In genomic region chr17:45557998-45558862, GRCm38 (mm10) we compare ENCODE assay signal across 10 mouse cellular contexts. TPM values are rescaled to one million over a fixed set of nuclear protein-coding genes. Genes with fewer than 3 reads are reported as not detected.
A peak's percentile ranks its signal among the peaks of the same experiment; 100 is the strongest.
DNase-seq lines count a peak whose midpoint lies in the region; ATAC-seq and TF ChIP-seq lines count a peak whose summit lies in the region.
"Had no signal": no experiment of that assay in that cellular context is flagged by ENCODE, and none has a peak within 500 bp of the region (broad histone marks: within the 10 kb centered on the region; RNA-seq: fewer than 3 reads in every experiment).

No protein-coding gene starts in this region.

- no peak overlapping the region for H3K4me2 ChIP-seq in forebrain, embryonic 11.5 days (ENCODE audit: low read depth, low read length, severe bottlenecking)
- no peak overlapping the region for H3K4me2 ChIP-seq in forebrain, embryonic 13.5 days

- no peak overlapping the region for H3K4me3 ChIP-seq in forebrain, embryonic 11.5 days (ENCODE audit: low read depth, low read length)
- no peak overlapping the region for H3K4me3 ChIP-seq in forebrain, embryonic 13.5 days
- H3K4me3 ChIP-seq in megakaryocyte, embryonic 14.5 days (replicated peaks) = peak overlapping the region; percentile 96
- H3K4me3 ChIP-seq in thymus, adult 2 months (ENCODE audit: control insufficient read depth, insufficient read depth, low read length) = peak overlapping the region; percentile 97
- H3K4me3 ChIP-seq in layer of hippocampus, adult 2 months = no peak overlapping the region

- 67% methylated on average over 16 of the region's 16 CpGs for WGBS in forebrain, embryonic 11.5 days
- WGBS in forebrain, embryonic 13.5 days = 73% methylated on average over 16 of the region's 16 CpGs
- 5% methylated on average over 16 of the region's 16 CpGs for WGBS in thymus, adult 2 months

- ATAC-seq in forebrain, embryonic 11.5 days (replicated peaks; ENCODE audit: low FRiP score) = no peak
- ATAC-seq in forebrain, embryonic 13.5 days = no peak
- ATAC-seq in megakaryocyte, adult 5-6 weeks (ENCODE audit: poor library complexity, severe bottlenecking) = no peak
- peak; percentile 3 to 29; a peak in 2 of 4 replicates for ATAC-seq in hematopoietic stem cell, adult 5-6 weeks (replicated peaks in 1 of 2; ENCODE audit: insufficient read depth in 1 of 2, low FRiP score in 2 of 2, low TSS enrichment in 1 of 2, low read depth in 1 of 2, poor library complexity in 2 of 2, severe bottlenecking in 2 of 2)

- TF ChIP-seq POLR2A in thymus, adult 2 months (IDR thresholded peaks at IDR 0.05; ENCODE audit: control insufficient read depth, extremely low read depth, insufficient read depth, low read length, poor library complexity) = peak; percentile 39; the same call in 1 of the 2 replicates

- H3K9me3 ChIP-seq in forebrain, embryonic 11.5 days (ENCODE audit: control insufficient read depth, low read length) = no peaks in the 10 kb centered on the region
- no peaks in the 10 kb centered on the region for H3K9me3 ChIP-seq in forebrain, embryonic 13.5 days (replicated peaks)
- no peaks in the 10 kb centered on the region for H3K9me3 ChIP-seq in megakaryocyte, embryonic 14.5 days

- TF ChIP-seq CTCF in thymus, adult 2 months (IDR thresholded peaks at IDR 0.05; ENCODE audit: borderline replicate concordance, control insufficient read depth, extremely low read depth, insufficient read depth, low read length, poor library complexity) = no peak
- TF ChIP-seq CTCF in layer of hippocampus, adult 2 months (conservative IDR thresholded peaks at IDR 0.05) = no peak

- H3K4me1 ChIP-seq in forebrain, embryonic 11.5 days (replicated peaks; ENCODE audit: control insufficient read depth, insufficient read depth, low read length) = peaks cover 3% of the 10 kb centered on the region
- peaks cover 18% of the 10 kb centered on the region for H3K4me1 ChIP-seq in forebrain, embryonic 13.5 days
- H3K4me1 ChIP-seq in megakaryocyte, embryonic 14.5 days = peaks cover 68% of the 10 kb centered on the region
- H3K4me1 ChIP-seq in thymus, adult 2 months (replicated peaks; ENCODE audit: control insufficient read depth, insufficient read depth, low read length) = peaks cover 32% of the 10 kb centered on the region

- H3K9ac ChIP-seq in forebrain, embryonic 11.5 days (ENCODE audit: low read length) = no peak overlapping the region
- no peak overlapping the region for H3K9ac ChIP-seq in forebrain, embryonic 13.5 days

- H3K36me3 ChIP-seq in forebrain, embryonic 11.5 days (ENCODE audit: control insufficient read depth, insufficient read depth, low read length) = no peaks in the 10 kb centered on the region
- H3K36me3 ChIP-seq in forebrain, embryonic 13.5 days (ENCODE audit: poor library complexity, severe bottlenecking) = no peaks in the 10 kb centered on the region
- peaks cover 46% of the 10 kb centered on the region for H3K36me3 ChIP-seq in megakaryocyte, embryonic 14.5 days (replicated peaks; ENCODE audit: low read length)
- H3K36me3 ChIP-seq in thymus, adult 2 months (ENCODE audit: control insufficient read depth, insufficient read depth, low read length) = 0 out of 2 replicates have a peak, but pooled peaks cover 12% of the 10 kb centered on the region

- H3K27ac ChIP-seq in forebrain, embryonic 11.5 days (ENCODE audit: low read depth, low read length) = no peak overlapping the region
- no peak overlapping the region for H3K27ac ChIP-seq in forebrain, embryonic 13.5 days
- H3K27ac ChIP-seq in thymus, adult 2 months (ENCODE audit: control insufficient read depth, insufficient read depth, low read length) = peak overlapping the region; percentile 91
- H3K27ac ChIP-seq in layer of hippocampus, adult 2 months = no peak overlapping the region

- peaks cover 4% of the 10 kb centered on the region; the same call in 1 of the 2 replicates for H3K27me3 ChIP-seq in forebrain, embryonic 11.5 days (ENCODE audit: control insufficient read depth, insufficient read depth, low read length)
- H3K27me3 ChIP-seq in forebrain, embryonic 13.5 days = peaks cover 19% of the 10 kb centered on the region
- H3K27me3 ChIP-seq in megakaryocyte, embryonic 14.5 days (replicated peaks) = peaks cover 25% of the 10 kb centered on the region
- no peaks in the 10 kb centered on the region for H3K27me3 ChIP-seq in thymus, adult 2 months (ENCODE audit: control insufficient read depth, insufficient read depth, low read length)

- peak; percentile 45 for DNase-seq in forebrain, embryonic 11.5 days (ENCODE audit: low spot score)
- DNase-seq in thymus, adult 2 months = peak; percentile 56
- DNase-seq in layer of hippocampus, adult 11-12 months (ENCODE audit: low spot score) = no peak
- no peak for DNase-seq in layer of hippocampus, adult 2 months (ENCODE audit: low spot score in 2 of 2)
- DNase-seq: lung, postnatal 10 days had no signal

RNA-seq across cellular contexts. Expression of gene Nfkbie, which starts 2.7 kb away (rescaled TPM):
- polyA plus RNA-seq in forebrain, embryonic 11.5 days (2014; fragmentation: Nextera tagmentation; extraction: Ambion mirVana) = 5.9 and 6.0 TPM in 2 replicates
- 5.1 TPM in 2 replicates for polyA plus RNA-seq in forebrain, embryonic 13.5 days (2015; fragmentation: Nextera tagmentation; extraction: Ambion mirVana)
- 9.1 and 12.3 TPM in 2 replicates for polyA plus RNA-seq in megakaryocyte, embryonic 14.5 days (2012; ENCODE audit: insufficient read depth, low replicate concordance)
- 10.4 and 11.1 TPM in 2 replicates for total RNA-seq in megakaryocyte, adult 5-6 weeks (2015)
- 13.4 and 14.0 TPM in 2 replicates for total RNA-seq in megakaryocyte, adult 5-6 weeks (2017)
- 20.5 and 22.7 TPM in 2 replicates for total RNA-seq in hematopoietic stem cell, adult 5-6 weeks (2017)
- 64.5 and 77.4 TPM in 2 replicates for polyA plus RNA-seq in thymus, adult 2 months (2012; rRNA removed)
- total RNA-seq in layer of hippocampus, adult 2 months (2021) = 1 to 10 TPM; 2.6 to 2.7 TPM

RNA-seq across cellular contexts. Expression of gene Slc35b2, which starts 5.4 kb away (rescaled TPM):
- 103 and 105 TPM in 2 replicates for polyA plus RNA-seq in forebrain, embryonic 11.5 days (2014; fragmentation: Nextera tagmentation; extraction: Ambion mirVana)
- 89.1 and 107 TPM in 2 replicates for polyA plus RNA-seq in forebrain, embryonic 13.5 days (2015; fragmentation: Nextera tagmentation; extraction: Ambion mirVana)
- 24.8 and 30.6 TPM in 2 replicates for polyA plus RNA-seq in megakaryocyte, embryonic 14.5 days (2012; ENCODE audit: insufficient read depth, low replicate concordance)
- total RNA-seq in megakaryocyte, adult 5-6 weeks (2015) = 33.7 and 44.9 TPM in 2 replicates
- total RNA-seq in megakaryocyte, adult 5-6 weeks (2017) = 48.2 and 52.2 TPM in 2 replicates
- total RNA-seq in hematopoietic stem cell, adult 5-6 weeks (2017) = 64.8 and 76.7 TPM in 2 replicates
- polyA plus RNA-seq in thymus, adult 2 months (2012; rRNA removed) = 135 and 137 TPM in 2 replicates
- total RNA-seq in layer of hippocampus, adult 2 months (2021) = 10 to 100 TPM; 31.1 to 31.8 TPM

RNA-seq across cellular contexts. Expression of gene Tmem151b, which starts 8.8 kb away (rescaled TPM):
- 8.2 and 9.1 TPM in 2 replicates for polyA plus RNA-seq in forebrain, embryonic 11.5 days (2014; fragmentation: Nextera tagmentation; extraction: Ambion mirVana)
- polyA plus RNA-seq in forebrain, embryonic 13.5 days (2015; fragmentation: Nextera tagmentation; extraction: Ambion mirVana) = 23.1 and 26.2 TPM in 2 replicates
- 0.93 and 1.1 TPM in 2 replicates for polyA plus RNA-seq in megakaryocyte, embryonic 14.5 days (2012; ENCODE audit: insufficient read depth, low replicate concordance)
- not detected in 2 replicates for total RNA-seq in megakaryocyte, adult 5-6 weeks (2015)
- total RNA-seq in megakaryocyte, adult 5-6 weeks (2017) = not detected in 2 replicates
- total RNA-seq in hematopoietic stem cell, adult 5-6 weeks (2017) = 0.25 TPM in 2 replicates
- 44.6 and 65.5 TPM in 2 replicates for polyA plus RNA-seq in thymus, adult 2 months (2012; rRNA removed)
- 100 to 1,000 TPM; 106 to 112 TPM for total RNA-seq in layer of hippocampus, adult 2 months (2021)

RNA-seq across cellular contexts. Expression of gene Hsp90ab1, which starts 14.8 kb away (rescaled TPM):
- 1,787 and 1,872 TPM in 2 replicates for polyA plus RNA-seq in forebrain, embryonic 11.5 days (2014; fragmentation: Nextera tagmentation; extraction: Ambion mirVana)
- 1,763 and 1,849 TPM in 2 replicates for polyA plus RNA-seq in forebrain, embryonic 13.5 days (2015; fragmentation: Nextera tagmentation; extraction: Ambion mirVana)
- polyA plus RNA-seq in megakaryocyte, embryonic 14.5 days (2012; ENCODE audit: insufficient read depth, low replicate concordance) = 292 and 435 TPM in 2 replicates
- 448 and 487 TPM in 2 replicates for total RNA-seq in megakaryocyte, adult 5-6 weeks (2015)
- 829 and 973 TPM in 2 replicates for total RNA-seq in megakaryocyte, adult 5-6 weeks (2017)
- total RNA-seq in hematopoietic stem cell, adult 5-6 weeks (2017) = 2,119 and 2,880 TPM in 2 replicates
- 455 and 506 TPM in 2 replicates for polyA plus RNA-seq in thymus, adult 2 months (2012; rRNA removed)
- total RNA-seq in layer of hippocampus, adult 2 months (2021) = 1,000 to 10,000 TPM; 1,695 to 1,765 TPM

RNA-seq across cellular contexts. Expression of gene Tcte1, which starts 35.0 kb away (rescaled TPM):
- 0.95 and 2.0 TPM in 2 replicates for polyA plus RNA-seq in forebrain, embryonic 11.5 days (2014; fragmentation: Nextera tagmentation; extraction: Ambion mirVana)
- 2.1 and 3.1 TPM in 2 replicates for polyA plus RNA-seq in forebrain, embryonic 13.5 days (2015; fragmentation: Nextera tagmentation; extraction: Ambion mirVana)
- polyA plus RNA-seq in megakaryocyte, embryonic 14.5 days (2012; ENCODE audit: insufficient read depth, low replicate concordance) = 0.12 TPM in 1 of 2 replicates, not detected in the other
- not detected in 2 replicates for total RNA-seq in megakaryocyte, adult 5-6 weeks (2015)
- total RNA-seq in megakaryocyte, adult 5-6 weeks (2017) = not detected in 2 replicates
- total RNA-seq in hematopoietic stem cell, adult 5-6 weeks (2017) = not detected in 2 replicates
- 0.87 and 1.2 TPM in 2 replicates for polyA plus RNA-seq in thymus, adult 2 months (2012; rRNA removed)
- 1 to 10 TPM in 1 of 2 experiments, under 1 TPM in 1; 0.56 to 1.0 TPM for total RNA-seq in layer of hippocampus, adult 2 months (2021)
- total RNA-seq: MEL had no signal

Comparison
In these comparisons a context has a peak if more than half of its experiments do, and no peak if none do; other contexts are left out.
1. ATAC-seq: peak in hematopoietic stem cell, adult 5-6 weeks (2 of 2); none in forebrain, embryonic 11.5 days (single experiment), forebrain, embryonic 13.5 days (single experiment) and megakaryocyte, adult 5-6 weeks (single experiment).
2. DNase-seq: peak in forebrain, embryonic 11.5 days (single experiment) and thymus, adult 2 months (single experiment); none in layer of hippocampus, adult 11-12 months (single experiment) and layer of hippocampus, adult 2 months (0 of 2).
3. H3K4me3 ChIP-seq: peak in megakaryocyte, embryonic 14.5 days (single experiment) and thymus, adult 2 months (single experiment); none in forebrain, embryonic 11.5 days (single experiment), forebrain, embryonic 13.5 days (single experiment) and layer of hippocampus, adult 2 months (single experiment).